Mouse (Mus musculus): ENCODE results near the gene Nfkbid.
A peak's percentile ranks its signal among the peaks of the same experiment; 100 is the strongest.

Gene Nfkbid

GRCm38 (mm10) chr7:30444971-30445751 is 23.6 kb downstream of the Nfkbid start, which contains the start of gene Aplp1:
TSS of gene Aplp1 (minus strand) at chr7:30445535.
- TF ChIP-seq POU5F1 (IDR thresholded peaks at IDR 0.05; ENCODE audit: borderline replicate concordance, low read length) = no peak
- no peak for TF ChIP-seq CTCF (conservative IDR thresholded peaks at IDR 0.05; ENCODE audit: low read length)
- TF ChIP-seq NANOG (IDR thresholded peaks at IDR 0.05; ENCODE audit: borderline replicate concordance, low read length) = no peak
- Histone ChIP-seq H3K36me3 (ENCODE audit: insufficient read depth, low read length) (peaks cover 59% of the 10 kb centered on the region), H3K4me1 (replicated peaks; ENCODE audit: low read depth, low read length) (peaks cover 57% of the 10 kb centered on the region)

GRCm38 (mm10) chr7:30450241-30450640 is 28.7 kb downstream of the Nfkbid start:
- Histone ChIP-seq H3K4me1 (replicated peaks; ENCODE audit: low read depth, low read length) (peaks cover 43% of the 10 kb centered on the region), H3K4me3 (replicated peaks; ENCODE audit: low read length) (no peak overlapping the region), H3K27me3 (ENCODE audit: insufficient read depth, low read length) (no peaks in the 10 kb centered on the region), H3K9me3 (ENCODE audit: low read length) (peaks cover 40% of the 10 kb centered on the region), H3K36me3 (ENCODE audit: insufficient read depth, low read length) (peaks cover 80% of the 10 kb centered on the region)
- TF ChIP-seq POU5F1 (IDR thresholded peaks at IDR 0.05; ENCODE audit: borderline replicate concordance, low read length) (no peak), CTCF (conservative IDR thresholded peaks at IDR 0.05; ENCODE audit: low read length) (no peak), NANOG (IDR thresholded peaks at IDR 0.05; ENCODE audit: borderline replicate concordance, low read length) (no peak)

More at GRCm38 (mm10) chr7:30444971-30445751, 23.6 kb downstream of the Nfkbid start, which contains the start of gene Aplp1:
- Histone ChIP-seq H3K27me3 (ENCODE audit: insufficient read depth, low read length) (no peaks in the 10 kb centered on the region), H3K4me3 (replicated peaks; ENCODE audit: low read length) (peak within 1 kb of the TSS; percentile 85), H3K9me3 (ENCODE audit: low read length) (peaks cover 36% of the 10 kb centered on the region)

- peaks cover 20% of the 10 kb centered on the region for H3K9me3 ChIP-seq (ENCODE audit: low read length)
- peaks cover 68% of the 10 kb centered on the region for H3K36me3 ChIP-seq (ENCODE audit: insufficient read depth, low read length)
- TF ChIP-seq NANOG (IDR thresholded peaks at IDR 0.05; ENCODE audit: borderline replicate concordance, low read length) = no peak
- TF ChIP-seq CTCF (conservative IDR thresholded peaks at IDR 0.05; ENCODE audit: low read length) = no peak
- peak overlapping the region; percentile 63 for H3K4me3 ChIP-seq (replicated peaks; ENCODE audit: low read length)
- no peaks in the 10 kb centered on the region for H3K27me3 ChIP-seq (ENCODE audit: insufficient read depth, low read length)
- peaks cover 66% of the 10 kb centered on the region for H3K4me1 ChIP-seq (replicated peaks; ENCODE audit: low read depth, low read length)
Measured at GRCm38 (mm10) chr7:30453327-30453726, 31.8 kb downstream of the Nfkbid start.

GRCm38 (mm10) chr7:30453766-30454165 is 32.2 kb downstream of the Nfkbid start:
- Histone ChIP-seq H3K4me3 (replicated peaks; ENCODE audit: low read length) (peak overlapping the region; percentile 63), H3K27me3 (ENCODE audit: insufficient read depth, low read length) (no peaks in the 10 kb centered on the region), H3K4me1 (replicated peaks; ENCODE audit: low read depth, low read length) (peaks cover 70% of the 10 kb centered on the region), H3K9me3 (ENCODE audit: low read length) (peaks cover 16% of the 10 kb centered on the region), H3K36me3 (ENCODE audit: insufficient read depth, low read length) (peaks cover 64% of the 10 kb centered on the region)
- TF ChIP-seq CTCF (conservative IDR thresholded peaks at IDR 0.05; ENCODE audit: low read length) = no peak
- TF ChIP-seq NANOG (IDR thresholded peaks at IDR 0.05; ENCODE audit: borderline replicate concordance, low read length) = no peak
- TF ChIP-seq POU5F1 (IDR thresholded peaks at IDR 0.05; ENCODE audit: borderline replicate concordance, low read length) = no peak

- H3K9me3 ChIP-seq (ENCODE audit: low read length) = peaks cover 12% of the 10 kb centered on the region
- peaks cover 59% of the 10 kb centered on the region for H3K36me3 ChIP-seq (ENCODE audit: insufficient read depth, low read length)
- no peaks in the 10 kb centered on the region for H3K27me3 ChIP-seq (ENCODE audit: insufficient read depth, low read length)
- peaks cover 75% of the 10 kb centered on the region for H3K4me1 ChIP-seq (replicated peaks; ENCODE audit: low read depth, low read length)
- peak overlapping the region; percentile 53 for H3K4me3 ChIP-seq (replicated peaks; ENCODE audit: low read length)
- TF ChIP-seq POU5F1 (IDR thresholded peaks at IDR 0.05; ENCODE audit: borderline replicate concordance, low read length) (no peak), CTCF (conservative IDR thresholded peaks at IDR 0.05; ENCODE audit: low read length) (no peak), NANOG (IDR thresholded peaks at IDR 0.05; ENCODE audit: borderline replicate concordance, low read length) (no peak)
Measured at GRCm38 (mm10) chr7:30454259-30454658, 32.7 kb downstream of the Nfkbid start.

- Histone ChIP-seq H3K9me3 (ENCODE audit: low read length) (no peaks in the 10 kb centered on the region), H3K4me1 (replicated peaks; ENCODE audit: low read depth, low read length) (peaks cover 92% of the 10 kb centered on the region), H3K4me3 (replicated peaks; ENCODE audit: low read length) (peak overlapping the region; percentile 84), H3K27me3 (ENCODE audit: insufficient read depth, low read length) (no peaks in the 10 kb centered on the region), H3K36me3 (ENCODE audit: insufficient read depth, low read length) (peaks cover 50% of the 10 kb centered on the region)
- no peak; the same call in 1 of the 2 replicates for TF ChIP-seq CTCF (conservative IDR thresholded peaks at IDR 0.05; ENCODE audit: low read length)
- TF ChIP-seq NANOG (IDR thresholded peaks at IDR 0.05; ENCODE audit: borderline replicate concordance, low read length) = no peak
- no peak for TF ChIP-seq POU5F1 (IDR thresholded peaks at IDR 0.05; ENCODE audit: borderline replicate concordance, low read length)
Measured at GRCm38 (mm10) chr7:30456487-30456886, 35.0 kb downstream of the Nfkbid start.

GRCm38 (mm10) chr7:30456911-30457628 is 35.5 kb downstream of the Nfkbid start:
- peaks cover 97% of the 10 kb centered on the region for H3K4me1 ChIP-seq (replicated peaks; ENCODE audit: low read depth, low read length)
- TF ChIP-seq CTCF (conservative IDR thresholded peaks at IDR 0.05; ENCODE audit: low read length) = no peak
- TF ChIP-seq NANOG (IDR thresholded peaks at IDR 0.05; ENCODE audit: borderline replicate concordance, low read length) = no peak
- no peak for TF ChIP-seq POU5F1 (IDR thresholded peaks at IDR 0.05; ENCODE audit: borderline replicate concordance, low read length)
- peaks cover 50% of the 10 kb centered on the region for H3K36me3 ChIP-seq (ENCODE audit: insufficient read depth, low read length)
- H3K27me3 ChIP-seq (ENCODE audit: insufficient read depth, low read length) = no peaks in the 10 kb centered on the region
- H3K4me3 ChIP-seq (replicated peaks; ENCODE audit: low read length) = peak overlapping the region; percentile 84
- no peaks in the 10 kb centered on the region for H3K9me3 ChIP-seq (ENCODE audit: low read length)

- Histone ChIP-seq H3K36me3 (ENCODE audit: insufficient read depth, low read length) (peaks cover 50% of the 10 kb centered on the region), H3K9me3 (ENCODE audit: low read length) (no peaks in the 10 kb centered on the region), H3K4me1 (replicated peaks; ENCODE audit: low read depth, low read length) (peaks cover 100% of the 10 kb centered on the region), H3K27me3 (ENCODE audit: insufficient read depth, low read length) (no peaks in the 10 kb centered on the region), H3K4me3 (replicated peaks; ENCODE audit: low read length) (peak within 1 kb of the TSS; percentile 84)
- TF ChIP-seq CTCF (conservative IDR thresholded peaks at IDR 0.05; ENCODE audit: low read length) = no peak
- no peak for TF ChIP-seq POU5F1 (IDR thresholded peaks at IDR 0.05; ENCODE audit: borderline replicate concordance, low read length)
- TF ChIP-seq NANOG (IDR thresholded peaks at IDR 0.05; ENCODE audit: borderline replicate concordance, low read length) = no peak
Measured at GRCm38 (mm10) chr7:30457629-30458330, 36.2 kb downstream of the Nfkbid start, which contains the start of the genes Kirrel2 and Nphs1. TSS of gene Kirrel2 (minus strand) at chr7:30457690. TSS of gene Nphs1 (plus strand) at chr7:30458315.

Data from E14TG2a.4 (cell line).